Comparison of ENCODE assay signal across 34 mouse cellular contexts in genomic region chr7:119490041-119490780, GRCm38 (mm10). TPM values are rescaled to one million over a fixed set of nuclear protein-coding genes. Genes with fewer than 3 reads are reported as not detected.
DNase-seq lines count a peak whose midpoint lies in the region; ATAC-seq and TF ChIP-seq lines count a peak whose summit lies in the region.
"Had no signal": no experiment of that assay in that cellular context is flagged by ENCODE, and none has a peak within 500 bp of the region (broad histone marks: within the 10 kb centered on the region; RNA-seq: fewer than 3 reads in every experiment).

No protein-coding gene starts in this region.

- no peaks in the 10 kb centered on the region for H3K9me3 ChIP-seq in kidney, embryonic 16.5 days (ENCODE audit: low read length)
- no peaks in the 10 kb centered on the region for H3K9me3 ChIP-seq in liver, postnatal 0 days (ENCODE audit: low read length)
- H3K9me3 ChIP-seq: embryonic facial prominence, embryonic 13.5 days; forebrain, embryonic 12.5 days; heart, embryonic 12.5 days; hindbrain, embryonic 10.5 days; intestine, embryonic 15.5 days; limb, embryonic 15.5 days; liver, embryonic 15.5 days; midbrain, embryonic 15.5 days; neural tube, embryonic 12.5 days had no signal

- no peak for ATAC-seq in kidney, embryonic 16.5 days (ENCODE audit: low FRiP score, low TSS enrichment)
- ATAC-seq in liver, postnatal 0 days, result no peak
- ATAC-seq: hindbrain, embryonic 16.5 days; intestine, embryonic 15.5 days; midbrain, embryonic 15.5 days had no signal

- WGBS in kidney, embryonic 16.5 days, result 78% methylated on average over 4 of the region's 4 CpGs
- WGBS in liver, adult 2 months, result 14% methylated on average over 4 of the region's 4 CpGs
- 77% methylated on average over 4 of the region's 4 CpGs for WGBS in liver, postnatal 0 days (ENCODE audit: insufficient replicate concordance)

- no peak for TF ChIP-seq POLR2A in liver, adult 2 months (IDR thresholded peaks at IDR 0.05; ENCODE audit: extremely low read depth, insufficient read depth, low read length)

- no peaks in the 10 kb centered on the region for H3K36me3 ChIP-seq in kidney, embryonic 16.5 days (ENCODE audit: insufficient read depth, low read length)
- H3K36me3 ChIP-seq in liver, adult 2 months (ENCODE audit: control insufficient read depth, insufficient read depth, low read length), result peaks cover 63% of the 10 kb centered on the region
- H3K36me3 ChIP-seq in liver, postnatal 0 days (replicated peaks; ENCODE audit: insufficient read depth, low read length), result no peaks in the 10 kb centered on the region
- H3K36me3 ChIP-seq: embryonic facial prominence, embryonic 13.5 days; forebrain, embryonic 12.5 days; heart, embryonic 12.5 days; hindbrain, embryonic 10.5 days; intestine, embryonic 15.5 days; limb, embryonic 15.5 days; liver, embryonic 15.5 days; midbrain, embryonic 15.5 days; neural tube, embryonic 12.5 days had no signal

- peak; percentile 51 for DNase-seq in adrenal gland, adult 2 months
- DNase-seq in adrenal gland, postnatal 4 days (ENCODE audit: low spot score in 2 of 2), result no peak
- peak; percentile 71 for DNase-seq in kidney, adult 11 months
- peak; percentile 96 for DNase-seq in liver, adult 2 months (ENCODE audit: extremely low read depth, low read depth, low spot score)
- DNase-seq in liver, postnatal 0 days, result no peak
- DNase-seq in urinary bladder, postnatal 14 days (ENCODE audit: low spot score), result no peak
- DNase-seq: cerebellum, adult 2 months; cerebellum, postnatal 25 days; embryo, embryonic 11 days; gastrocnemius, postnatal 10 days; heart, postnatal 10 days; lung, postnatal 4 days; right cerebral cortex, postnatal 25 days; thymus, adult 18-20 months; thymus, postnatal 36 days had no signal

- TF ChIP-seq CTCF in liver, adult 2 months (IDR thresholded peaks at IDR 0.05; ENCODE audit: low read depth, low read length), result no peak
- TF ChIP-seq CTCF in liver, postnatal 0 days (IDR thresholded peaks at IDR 0.05; ENCODE audit: low read depth), result no peak

- H3K9ac ChIP-seq in kidney, embryonic 16.5 days (replicated peaks; ENCODE audit: low read length), result no peak overlapping the region
- H3K9ac ChIP-seq in liver, adult 2 months (ENCODE audit: low read depth, low read length), result no peak overlapping the region
- no peak overlapping the region for H3K9ac ChIP-seq in liver, postnatal 0 days (replicated peaks)
- H3K9ac ChIP-seq: embryonic facial prominence, embryonic 13.5 days; forebrain, embryonic 12.5 days; heart, embryonic 12.5 days; intestine, embryonic 15.5 days; limb, embryonic 15.5 days; liver, embryonic 15.5 days; midbrain, embryonic 15.5 days; neural tube, embryonic 12.5 days had no signal

- H3K27me3 ChIP-seq in kidney, embryonic 16.5 days (ENCODE audit: insufficient read depth, low read length), result no peaks in the 10 kb centered on the region
- H3K27me3 ChIP-seq in liver, adult 2 months (ENCODE audit: control insufficient read depth, insufficient read depth, low read length), result no peaks in the 10 kb centered on the region
- no peaks in the 10 kb centered on the region for H3K27me3 ChIP-seq in liver, postnatal 0 days (ENCODE audit: insufficient read depth, low read length)
- H3K27me3 ChIP-seq: embryonic facial prominence, embryonic 13.5 days; forebrain, embryonic 12.5 days; heart, embryonic 12.5 days; intestine, embryonic 15.5 days; limb, embryonic 15.5 days; liver, embryonic 15.5 days; midbrain, embryonic 15.5 days; neural tube, embryonic 12.5 days had no signal

- H3K27ac ChIP-seq in kidney, embryonic 16.5 days (ENCODE audit: low read length), result no peak overlapping the region
- H3K27ac ChIP-seq in liver, adult 2 months (replicated peaks; ENCODE audit: insufficient read depth, low read depth, low read length), result peak overlapping the region; percentile 92
- H3K27ac ChIP-seq in liver, postnatal 0 days (ENCODE audit: low read depth), result no peak overlapping the region
- H3K27ac ChIP-seq: embryonic facial prominence, embryonic 13.5 days; forebrain, embryonic 12.5 days; hindbrain, embryonic 10.5 days; intestine, embryonic 15.5 days; limb, embryonic 15.5 days; liver, embryonic 15.5 days; midbrain, embryonic 15.5 days; neural tube, embryonic 12.5 days had no signal

- H3K4me2 ChIP-seq in kidney, embryonic 16.5 days (replicated peaks; ENCODE audit: low read depth, low read length), result no peak overlapping the region
- H3K4me2 ChIP-seq in liver, postnatal 0 days (ENCODE audit: low read depth, low read length), result no peak overlapping the region
- H3K4me2 ChIP-seq: embryonic facial prominence, embryonic 13.5 days; forebrain, embryonic 12.5 days; heart, embryonic 12.5 days; intestine, embryonic 15.5 days; limb, embryonic 15.5 days; liver, embryonic 15.5 days; midbrain, embryonic 15.5 days; neural tube, embryonic 12.5 days had no signal

- no peaks in the 10 kb centered on the region for H3K4me1 ChIP-seq in kidney, embryonic 16.5 days (ENCODE audit: insufficient read depth, low read length)
- peaks cover 8% of the 10 kb centered on the region; the same call in 1 of the 2 replicates for H3K4me1 ChIP-seq in liver, adult 2 months (ENCODE audit: control insufficient read depth, insufficient read depth, low read length)
- H3K4me1 ChIP-seq in liver, postnatal 0 days (ENCODE audit: insufficient read depth), result no peaks in the 10 kb centered on the region
- H3K4me1 ChIP-seq: embryonic facial prominence, embryonic 13.5 days; forebrain, embryonic 12.5 days; heart, embryonic 12.5 days; hindbrain, embryonic 10.5 days; intestine, embryonic 15.5 days; limb, embryonic 15.5 days; liver, embryonic 15.5 days; midbrain, embryonic 15.5 days; neural tube, embryonic 12.5 days had no signal

- no peak overlapping the region for H3K4me3 ChIP-seq in kidney, embryonic 16.5 days (ENCODE audit: low read length)
- H3K4me3 ChIP-seq in liver, adult 2 months (ENCODE audit: insufficient read depth, low read depth, low read length), result no peak overlapping the region
- H3K4me3 ChIP-seq in liver, postnatal 0 days (ENCODE audit: low read depth, low read length), result no peak overlapping the region
- H3K4me3 ChIP-seq: embryonic facial prominence, embryonic 13.5 days; erythroblast, embryonic 14.5 days; forebrain, embryonic 12.5 days; heart, embryonic 12.5 days; hindbrain, embryonic 10.5 days; intestine, embryonic 15.5 days; limb, embryonic 15.5 days; liver, embryonic 15.5 days; midbrain, embryonic 15.5 days; neural tube, embryonic 12.5 days had no signal

- no peak for TF ChIP-seq EP300 in liver, postnatal 0 days (IDR thresholded peaks at IDR 0.05; ENCODE audit: low read depth)

- no peaks in the 10 kb centered on the region for H3K79me2 ChIP-seq in liver, adult 2 months (ENCODE audit: control insufficient read depth, insufficient read depth, low read length)

RNA-seq across cellular contexts. Expression of gene Umod, which starts 11.1 kb away (rescaled TPM):
- not detected for total RNA-seq in adrenal gland, adult 2 months (2021)
- not detected in 2 replicates for polyA plus RNA-seq in adrenal gland, adult 2 months (2012; rRNA removed)
- 10 to 100 TPM in 1 of 2 experiments, under 1 TPM in 1; 0.51 to 16.2 TPM for total RNA-seq in adrenal gland, postnatal 4 days (2021)
- 8.3 and 10.0 TPM in 2 replicates for polyA plus RNA-seq in kidney, embryonic 16.5 days (2015; fragmentation: Nextera tagmentation; extraction: Ambion mirVana)
- total RNA-seq in liver, adult 2 months (2014; rRNA removed), result under 0.01 and 0.27 TPM in 2 replicates
- 0.11 and 0.17 TPM in 2 replicates for polyA plus RNA-seq in liver, adult 2 months (2012; rRNA removed)
- polyA plus RNA-seq in liver, postnatal 0 days (2015; fragmentation: Nextera tagmentation; extraction: Ambion mirVana), result not detected in 2 replicates
- total RNA-seq: gastrocnemius, postnatal 10 days; granulocyte monocyte progenitor cell, adult 5-6 weeks; heart, postnatal 10 days; left cerebral cortex, adult 18-20 months; left cerebral cortex, postnatal 36 days; megakaryocyte-erythroid progenitor cell, adult 5-6 weeks had no signal
- polyA plus RNA-seq: cerebellum, adult 2 months; embryonic facial prominence, embryonic 13.5 days; erythroblast, embryonic 14.5 days; forebrain, embryonic 12.5 days; heart, embryonic 12.5 days; hindbrain, embryonic 10.5 days; hindbrain, embryonic 16.5 days; intestine, embryonic 15.5 days; limb, embryonic 15.5 days; liver, embryonic 15.5 days; lung, embryonic 16.5 days; midbrain, embryonic 15.5 days; neural tube, embryonic 12.5 days; stomach, embryonic 14.5 days had no signal

RNA-seq across cellular contexts. Expression of gene Acsm5, which starts 29.1 kb away (rescaled TPM):
- total RNA-seq in adrenal gland, adult 2 months (2021), result 1 to 10 TPM; 2.9 to 4.4 TPM
- polyA plus RNA-seq in adrenal gland, adult 2 months (2012; rRNA removed), result 0.82 and 1.2 TPM in 2 replicates
- 1 to 10 TPM; 3.8 to 5.0 TPM for total RNA-seq in adrenal gland, postnatal 4 days (2021)
- polyA plus RNA-seq in kidney, embryonic 16.5 days (2015; fragmentation: Nextera tagmentation; extraction: Ambion mirVana), result 1.2 TPM in 2 replicates
- 104 and 109 TPM in 2 replicates for total RNA-seq in liver, adult 2 months (2014; rRNA removed)
- 86.9 and 127 TPM in 2 replicates for polyA plus RNA-seq in liver, adult 2 months (2012; rRNA removed)
- 2.2 and 2.5 TPM in 2 replicates for polyA plus RNA-seq in liver, postnatal 0 days (2015; fragmentation: Nextera tagmentation; extraction: Ambion mirVana)
- total RNA-seq: granulocyte monocyte progenitor cell, adult 5-6 weeks; megakaryocyte-erythroid progenitor cell, adult 5-6 weeks had no signal
- polyA plus RNA-seq: embryonic facial prominence, embryonic 13.5 days; erythroblast, embryonic 14.5 days; forebrain, embryonic 12.5 days; heart, embryonic 12.5 days; hindbrain, embryonic 10.5 days; intestine, embryonic 15.5 days; limb, embryonic 15.5 days; lung, embryonic 16.5 days; midbrain, embryonic 15.5 days; neural tube, embryonic 12.5 days; spleen, adult 2 months; stomach, embryonic 14.5 days had no signal

RNA-seq across cellular contexts. Expression of gene Gp2, which starts 31.1 kb away (rescaled TPM):
- not detected for total RNA-seq in adrenal gland, adult 2 months (2021)
- polyA plus RNA-seq in adrenal gland, adult 2 months (2012; rRNA removed), result not detected in 2 replicates
- 10 to 100 TPM in 1 of 2 experiments, not detected in 1; 31.7 TPM for total RNA-seq in adrenal gland, postnatal 4 days (2021)
- 0.09 and 0.22 TPM in 2 replicates for polyA plus RNA-seq in kidney, embryonic 16.5 days (2015; fragmentation: Nextera tagmentation; extraction: Ambion mirVana)
- total RNA-seq in liver, adult 2 months (2014; rRNA removed), result 1.4 and 7.9 TPM in 2 replicates
- polyA plus RNA-seq in liver, adult 2 months (2012; rRNA removed), result not detected in 2 replicates
- polyA plus RNA-seq in liver, postnatal 0 days (2015; fragmentation: Nextera tagmentation; extraction: Ambion mirVana), result 0.17 TPM in 1 of 2 replicates, not detected in the other
- total RNA-seq: gastrocnemius, postnatal 10 days; granulocyte monocyte progenitor cell, adult 5-6 weeks; left cerebral cortex, adult 18-20 months; left cerebral cortex, postnatal 36 days; megakaryocyte-erythroid progenitor cell, adult 5-6 weeks had no signal
- polyA plus RNA-seq: cerebellum, adult 2 months; embryonic facial prominence, embryonic 13.5 days; erythroblast, embryonic 14.5 days; forebrain, embryonic 12.5 days; heart, embryonic 12.5 days; hindbrain, embryonic 10.5 days; hindbrain, embryonic 16.5 days; limb, embryonic 15.5 days; liver, embryonic 15.5 days; midbrain, embryonic 15.5 days; neural tube, embryonic 12.5 days; stomach, embryonic 14.5 days had no signal

RNA-seq across cellular contexts. Expression of gene Pdilt, which starts 33.1 kb away (rescaled TPM):
- total RNA-seq in adrenal gland, adult 2 months (2021), result not detected
- not detected in 2 replicates for polyA plus RNA-seq in adrenal gland, adult 2 months (2012; rRNA removed)
- under 1 TPM in 1 of 2 experiments, not detected in 1; 0.22 TPM for total RNA-seq in adrenal gland, postnatal 4 days (2021)
- 0.10 and 0.21 TPM in 2 replicates for polyA plus RNA-seq in kidney, embryonic 16.5 days (2015; fragmentation: Nextera tagmentation; extraction: Ambion mirVana)
- total RNA-seq in liver, adult 2 months (2014; rRNA removed), result 5.7 and 11.6 TPM in 2 replicates
- 1.3 and 2.0 TPM in 2 replicates for polyA plus RNA-seq in liver, adult 2 months (2012; rRNA removed)
- polyA plus RNA-seq in liver, postnatal 0 days (2015; fragmentation: Nextera tagmentation; extraction: Ambion mirVana), result 0.06 and 0.14 TPM in 2 replicates
- total RNA-seq: gastrocnemius, postnatal 10 days; granulocyte monocyte progenitor cell, adult 5-6 weeks; heart, postnatal 10 days; left cerebral cortex, adult 18-20 months; left cerebral cortex, postnatal 36 days; megakaryocyte-erythroid progenitor cell, adult 5-6 weeks had no signal
- polyA plus RNA-seq: cerebellum, adult 2 months; embryonic facial prominence, embryonic 13.5 days; erythroblast, embryonic 14.5 days; forebrain, embryonic 12.5 days; heart, embryonic 12.5 days; hindbrain, embryonic 10.5 days; intestine, embryonic 15.5 days; limb, embryonic 15.5 days; liver, embryonic 15.5 days; lung, embryonic 16.5 days; midbrain, embryonic 15.5 days; spleen, adult 2 months; stomach, embryonic 14.5 days had no signal

Comparison
In these comparisons a context has a peak if more than half of its experiments do, and no peak if none do; other contexts are left out.
1. DNase-seq: peak in adrenal gland, adult 2 months (single experiment), kidney, adult 11 months (single experiment) and liver, adult 2 months (single experiment); none in adrenal gland, postnatal 4 days (0 of 2), liver, postnatal 0 days (single experiment) and urinary bladder, postnatal 14 days (single experiment).
2. RNA of gene Acsm5, which starts 29.1 kb away (polyA plus RNA-seq): 86.9 to 127 TPM in liver, adult 2 months; 2.2 to 2.5 TPM in liver, postnatal 0 days, 1.2 TPM in kidney, embryonic 16.5 days and 0.82 to 1.2 TPM in adrenal gland, adult 2 months; every median in the first group is over 10 times any median in the second.